Mouse (Mus musculus) heart, adult 18-20 months (tissue): ENCODE data around the gene Lipn. TPM values are rescaled to one million over a fixed set of nuclear protein-coding genes. Genes with fewer than 3 reads are reported as not detected.

Experiments
- microRNA-seq, 2 experiments: library from miRNA; unstranded; fragments of <30 nt; microRNA quantifications; one replicate each; pipeline ENCODE4 v1.2.0; 2022
- total RNA-seq, 2 experiments: library from RNA; stranded (reverse); gene quantifications; 2 replicates each; pipeline ENCODE4 v1.2.3; 2021

The Lipn gene
- total RNA-seq, 2 experiments from 2014 or later = not detected

Small RNA genes within 50 kb of the gene (microRNA-seq; reads per million reads assigned to microRNA genes)
- 0 reads per million in 2 experiments for gene Gm23334

Other genes starting within 250 kb of the Lipn start
- gene Lipf, start 106.2 kb upstream of the Lipn start, total RNA-seq = not detected
- gene Lipk, start 59.1 kb upstream of the Lipn start, total RNA-seq = not detected
- gene Lipm, start 33.6 kb downstream of the Lipn start, total RNA-seq = not detected
- gene Ankrd22, start 98.7 kb downstream of the Lipn start, total RNA-seq = not detected
- 1 to 10 TPM; 3.1 to 3.9 TPM for gene Stambpl1, start 124.9 kb downstream of the Lipn start, total RNA-seq
- gene Acta2, start 188.2 kb downstream of the Lipn start, total RNA-seq = 100 to 1,000 TPM in 1 of 2 experiments, 10 to 100 TPM in 1; 89.3 to 104 TPM
- gene Fas, start 223.3 kb downstream of the Lipn start, total RNA-seq = 10 to 100 TPM; 13.9 to 18.8 TPM